Mouse (Mus musculus) intestine, embryonic 15.5 days (tissue): ENCODE results near the gene Dpagt1. TPM values are rescaled to one million over a fixed set of nuclear protein-coding genes. Genes with fewer than 3 reads are reported as not detected.
"Not testable (repeated sequence)": the region's sequence is repeated elsewhere in the genome, so short reads cannot be mapped to it uniquely, and the experiment has no call there.

Experiments used
- ATAC-seq: fragments of 200-750 bp; cut with Nextera tagmentation; 2 replicates; pipeline ENCODE4 v1.8.0; 2017; ENCODE audit warnings: moderate TSS enrichment, moderate library complexity
- H3K27ac ChIP-seq: fragments of 300-500 bp; sonication (generic); 2 replicates; pipeline ENCODE4 v1.5.1; 2015; ENCODE audit warnings: mild to moderate bottlenecking, inconsistent platforms
- H3K27me3 ChIP-seq: fragments of 300-500 bp; sonication (generic); replicated peaks from 2 replicates; pipeline ENCODE4 v1.6.1; 2015; ENCODE audit warnings: inconsistent platforms
- H3K36me3 ChIP-seq: fragments of 300-500 bp; sonication (generic); 2 replicates; pipeline ENCODE4 v1.6.1; 2015; ENCODE audit warnings: inconsistent platforms
- H3K4me1 ChIP-seq: fragments of 300-500 bp; sonication (generic); replicated peaks from 2 replicates; pipeline ENCODE4 v1.6.1; 2015; ENCODE audit warnings: inconsistent platforms
- H3K4me2 ChIP-seq: fragments of 300-500 bp; sonication (generic); replicated peaks from 2 replicates; pipeline ENCODE4 v1.6.1; 2015; ENCODE audit warnings: mild to moderate bottlenecking, inconsistent platforms
- H3K4me3 ChIP-seq: fragments of 300-500 bp; sonication (generic); replicated peaks from 2 replicates; pipeline ENCODE4 v1.5.1; 2015; ENCODE audit warnings: inconsistent platforms
- H3K9ac ChIP-seq: fragments of 300-500 bp; sonication (generic); 2 replicates; pipeline ENCODE4 v1.6.1; 2015; ENCODE audit warnings: inconsistent platforms
- H3K9me3 ChIP-seq: fragments of 300-500 bp; sonication (generic); 2 replicates; pipeline ENCODE4 v1.6.1; 2016; ENCODE audit warnings: inconsistent platforms
- WGBS: fragments of 180-500 bp; shearing (Covaris S2); methylation state at CpG from one replicate; pipeline ENCODE4 v1.1.7; 2015; 5-methylcytosine and 5-hydroxymethylcytosine counted together
- polyA plus RNA-seq: library from polyadenylated mRNA; unstranded; fragments of >200 nt; fragmentation: Nextera tagmentation; extraction: Ambion mirVana; gene quantifications from 2 replicates; pipeline ENCODE4 v1.2.1, GENCODE M21; 2015

Gene Dpagt1
- polyA plus RNA-seq, 1 experiment from 2014 or later: 38.2 TPM

GRCm38 (mm10) chr9:44343781-44344421 lies 18.1 kb downstream of the Dpagt1 start, which contains the start of gene Hmbs:
TSS of gene Hmbs (minus strand) at chr9:44344228.
- Histone ChIP-seq H3K27ac (peak within 1 kb of the TSS; percentile 99), H3K9ac (peak within 1 kb of the TSS; percentile 92), H3K4me1 (peaks cover 13% of the 10 kb centered on the region), H3K4me2 (peak within 1 kb of the TSS; percentile 72), H3K9me3 (no peaks in the 10 kb centered on the region), H3K4me3 (peak within 1 kb of the TSS; percentile 83), H3K36me3 (peaks cover 30% of the 10 kb centered on the region), H3K27me3 (no peaks in the 10 kb centered on the region)
- under 1% methylated on average over 39 of the region's 39 CpGs for WGBS
- peak; percentile 97 for ATAC-seq

DNA sequence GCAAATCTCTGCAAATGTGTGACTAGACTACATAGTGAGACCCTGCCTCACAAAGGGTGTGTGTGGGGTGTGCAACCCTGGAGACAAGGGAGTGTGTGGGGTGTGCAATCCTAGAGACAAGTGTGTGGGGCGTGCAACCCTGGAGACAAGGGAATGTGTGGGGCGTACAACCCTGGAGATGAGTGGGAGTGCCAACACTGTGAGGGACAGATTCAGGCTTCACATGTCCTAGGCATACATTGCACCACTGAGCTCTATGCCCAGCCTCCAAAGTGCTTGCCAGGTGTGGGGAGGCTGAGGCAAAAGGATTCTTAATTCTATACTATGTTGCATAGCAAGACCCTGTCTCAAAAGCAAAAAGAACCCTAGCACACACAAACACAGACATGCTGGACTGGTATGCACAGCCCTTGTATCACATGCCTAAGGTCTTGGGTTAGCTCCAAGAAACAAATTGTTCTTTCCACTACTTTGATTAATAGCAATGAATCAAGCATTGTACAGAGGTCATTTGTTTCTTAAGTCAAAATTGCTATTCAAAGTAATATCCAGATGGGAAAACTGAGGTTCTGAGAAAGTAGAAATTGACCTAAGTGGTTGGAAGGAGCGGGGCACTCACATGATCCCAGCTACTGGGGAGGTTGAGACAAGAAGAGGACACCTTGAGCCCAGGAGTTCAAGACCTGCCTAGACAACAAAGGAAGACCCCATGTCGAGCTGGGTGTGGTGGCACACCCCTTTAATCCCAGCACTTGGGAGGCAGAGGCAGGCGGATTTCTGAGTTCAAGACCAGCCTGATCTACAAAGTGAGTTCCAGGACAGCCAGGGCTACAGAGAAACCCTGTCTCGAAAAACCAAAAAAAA lies 20.0 kb downstream of the Dpagt1 start:
- H3K9ac ChIP-seq: no peak overlapping the region
- no peak overlapping the region for H3K27ac ChIP-seq
- ATAC-seq: no peak
- H3K4me2 ChIP-seq: no peak overlapping the region
- no peaks in the 10 kb centered on the region for H3K9me3 ChIP-seq
- WGBS: 83% methylated on average over 6 of the region's 6 CpGs
- peaks cover 13% of the 10 kb centered on the region for H3K4me1 ChIP-seq
- H3K36me3 ChIP-seq: peaks cover 30% of the 10 kb centered on the region
- no peak overlapping the region for H3K4me3 ChIP-seq
- H3K27me3 ChIP-seq: no peaks in the 10 kb centered on the region

GRCm38 (mm10) chr9:44347166-44347565 lies 21.3 kb downstream of the Dpagt1 start:
- H3K27ac ChIP-seq: no peak overlapping the region
- no peaks in the 10 kb centered on the region for H3K9me3 ChIP-seq
- no peak for ATAC-seq
- H3K27me3 ChIP-seq: no peaks in the 10 kb centered on the region
- no peak overlapping the region for H3K4me3 ChIP-seq
- no peak overlapping the region for H3K9ac ChIP-seq
- no peak overlapping the region for H3K4me2 ChIP-seq
- WGBS: 87% methylated on average over 9 of the region's 9 CpGs
- peaks cover 11% of the 10 kb centered on the region for H3K4me1 ChIP-seq
- peaks cover 38% of the 10 kb centered on the region for H3K36me3 ChIP-seq

- no peaks in the 10 kb centered on the region for H3K9me3 ChIP-seq
- H3K36me3 ChIP-seq: peaks cover 43% of the 10 kb centered on the region
Measured at GRCm38 (mm10) chr9:44347621-44348020, 21.8 kb downstream of the Dpagt1 start.

DNA sequence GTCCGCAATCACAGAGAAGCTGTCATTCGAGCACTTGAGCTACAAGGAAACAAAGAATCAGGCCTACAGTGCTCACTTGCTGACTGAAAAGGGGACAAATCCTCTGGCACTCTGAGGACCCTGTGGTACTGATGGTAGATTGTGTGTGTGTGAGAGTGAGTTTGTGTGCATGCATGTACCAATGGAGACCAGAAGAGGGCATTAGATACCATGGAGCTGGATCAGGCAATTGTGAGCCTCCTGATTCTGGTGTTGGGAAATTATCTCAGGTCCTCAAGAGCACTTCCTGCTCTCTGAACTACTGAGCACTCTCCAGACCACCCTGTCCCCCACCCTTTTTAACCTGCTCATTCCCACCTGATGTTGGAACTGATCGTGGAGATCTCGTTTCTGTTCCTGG lies 22.7 kb downstream of the Dpagt1 start:
- no peak for ATAC-seq
- no peak overlapping the region for H3K27ac ChIP-seq
- H3K36me3 ChIP-seq: peaks cover 52% of the 10 kb centered on the region
- H3K4me1 ChIP-seq: no peaks in the 10 kb centered on the region
- H3K4me2 ChIP-seq: no peak overlapping the region
- H3K4me3 ChIP-seq: no peak overlapping the region
- 97% methylated on average over 4 of the region's 4 CpGs for WGBS
- no peaks in the 10 kb centered on the region for H3K27me3 ChIP-seq
- H3K9ac ChIP-seq: no peak overlapping the region
- no peaks in the 10 kb centered on the region for H3K9me3 ChIP-seq

More at GRCm38 (mm10) chr9:44347621-44348020, 21.8 kb downstream of the Dpagt1 start:
- H3K27ac ChIP-seq: no peak overlapping the region
- WGBS: 82% methylated on average over 4 of the region's 4 CpGs
- H3K4me3 ChIP-seq: no peak overlapping the region
- no peak overlapping the region for H3K4me2 ChIP-seq
- ATAC-seq: no peak
- peaks cover 7% of the 10 kb centered on the region for H3K4me1 ChIP-seq
- H3K9ac ChIP-seq: no peak overlapping the region
- no peaks in the 10 kb centered on the region for H3K27me3 ChIP-seq

DNA sequence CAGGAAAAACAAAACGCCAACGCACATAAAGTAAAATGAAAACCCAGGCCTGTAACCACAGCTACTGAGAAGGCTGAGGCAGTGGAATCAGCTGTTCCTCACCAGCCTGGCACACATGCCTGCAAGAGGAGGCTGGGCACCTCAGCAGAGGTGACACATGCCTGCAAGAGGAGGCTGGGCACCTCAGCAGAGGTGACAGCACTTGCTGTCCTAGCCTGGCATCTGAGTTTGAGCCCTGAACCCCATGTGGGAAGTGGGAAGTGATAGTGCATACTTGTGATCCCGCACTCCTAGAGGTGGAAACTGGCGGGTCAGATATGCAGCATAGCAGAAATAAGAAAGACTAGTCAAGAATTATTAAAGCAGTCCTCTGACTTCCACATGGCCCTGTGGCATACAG lies 25.6 kb downstream of the Dpagt1 start:
- no peak overlapping the region for H3K9ac ChIP-seq
- no peaks in the 10 kb centered on the region for H3K27me3 ChIP-seq
- H3K27ac ChIP-seq: no peak overlapping the region
- H3K4me1 ChIP-seq: no peaks in the 10 kb centered on the region
- ATAC-seq: no peak
- 96% methylated on average over 4 of the region's 4 CpGs for WGBS
- no peaks in the 10 kb centered on the region for H3K9me3 ChIP-seq
- H3K4me2 ChIP-seq: no peak overlapping the region
- no peak overlapping the region for H3K4me3 ChIP-seq
- H3K36me3 ChIP-seq: peaks cover 72% of the 10 kb centered on the region

DNA sequence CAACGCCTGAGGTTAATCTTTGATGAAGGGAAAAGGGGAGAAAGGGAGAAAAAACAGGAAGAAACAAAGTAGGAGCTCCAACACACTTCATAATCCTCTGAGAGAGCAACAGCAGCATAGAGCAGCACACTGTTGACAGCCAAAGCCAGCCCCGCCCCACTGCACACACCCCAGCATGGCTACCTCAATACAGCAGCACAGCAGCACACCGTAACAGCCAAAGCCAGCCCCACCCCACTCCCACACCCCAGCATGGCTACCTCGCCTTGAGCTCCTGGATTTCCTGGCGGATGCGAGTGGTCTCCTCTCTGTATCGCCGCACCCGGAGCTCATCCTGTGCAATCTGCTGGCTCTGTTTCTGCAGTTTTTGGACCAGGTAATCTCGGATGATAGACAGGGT lies 26.5 kb downstream of the Dpagt1 start:
- WGBS: 87% methylated on average over 10 of the region's 10 CpGs
- no peak overlapping the region for H3K9ac ChIP-seq
- no peaks in the 10 kb centered on the region for H3K9me3 ChIP-seq
- no peak overlapping the region for H3K27ac ChIP-seq
- peaks cover 72% of the 10 kb centered on the region for H3K36me3 ChIP-seq
- H3K4me1 ChIP-seq: no peaks in the 10 kb centered on the region
- H3K27me3 ChIP-seq: no peaks in the 10 kb centered on the region
- no peak for ATAC-seq
- H3K4me3 ChIP-seq: no peak overlapping the region
- H3K4me2 ChIP-seq: no peak overlapping the region

DNA sequence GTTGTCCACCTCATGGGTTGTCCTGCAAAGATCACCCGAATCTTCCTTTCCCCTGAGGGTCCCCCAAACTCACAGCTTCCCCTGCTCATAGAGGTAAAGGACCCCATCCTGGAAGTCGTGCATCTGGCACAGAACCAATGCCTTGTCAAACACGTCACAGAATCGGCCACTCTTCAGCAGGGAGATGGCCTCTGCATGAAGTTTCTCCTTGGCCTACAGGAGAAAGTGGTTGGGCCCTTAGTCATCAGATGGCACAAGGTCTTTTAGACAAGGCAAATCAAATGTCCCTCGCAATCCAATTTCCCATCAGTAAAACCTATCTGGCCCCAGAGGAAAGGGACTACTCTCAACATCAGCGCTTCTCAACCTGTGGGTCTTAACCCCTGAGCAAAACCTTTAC lies 27.3 kb downstream of the Dpagt1 start:
- H3K9me3 ChIP-seq: no peaks in the 10 kb centered on the region
- H3K9ac ChIP-seq: no peak overlapping the region
- 90% methylated on average over 6 of the region's 6 CpGs for WGBS
- no peaks in the 10 kb centered on the region for H3K27me3 ChIP-seq
- H3K4me3 ChIP-seq: no peak overlapping the region
- H3K36me3 ChIP-seq: peaks cover 70% of the 10 kb centered on the region
- no peak overlapping the region for H3K27ac ChIP-seq
- no peak for ATAC-seq
- H3K4me2 ChIP-seq: no peak overlapping the region
- H3K4me1 ChIP-seq: no peaks in the 10 kb centered on the region

DNA sequence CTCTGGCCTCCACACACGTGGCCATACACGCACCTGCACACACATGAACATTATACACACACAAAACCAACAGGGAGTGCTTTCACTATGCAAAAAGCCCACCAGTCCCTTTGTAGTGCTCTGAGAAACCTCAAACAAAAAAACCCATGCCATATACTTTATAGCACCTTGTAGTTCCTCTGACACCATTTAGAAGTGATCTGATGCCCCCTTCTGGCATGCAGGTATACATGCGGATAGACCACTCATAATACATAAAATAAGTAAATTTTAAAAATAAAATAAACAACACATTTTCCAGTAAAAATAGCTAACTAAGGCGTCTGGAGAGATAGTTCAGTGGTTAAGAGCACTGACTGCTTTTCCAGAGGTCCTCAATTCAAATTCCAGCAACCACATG lies 31.4 kb downstream of the Dpagt1 start:
- no peak for ATAC-seq
- Histone ChIP-seq H3K9ac (no peak overlapping the region), H3K27ac (no peak overlapping the region), H3K4me3 (no peak overlapping the region), H3K4me1 (peaks cover 8% of the 10 kb centered on the region), H3K9me3 (no peaks in the 10 kb centered on the region), H3K4me2 (no peak overlapping the region), H3K36me3 (peaks cover 45% of the 10 kb centered on the region), H3K27me3 (no peaks in the 10 kb centered on the region)
- 73% methylated on average over 4 of the region's 4 CpGs for WGBS

DNA sequence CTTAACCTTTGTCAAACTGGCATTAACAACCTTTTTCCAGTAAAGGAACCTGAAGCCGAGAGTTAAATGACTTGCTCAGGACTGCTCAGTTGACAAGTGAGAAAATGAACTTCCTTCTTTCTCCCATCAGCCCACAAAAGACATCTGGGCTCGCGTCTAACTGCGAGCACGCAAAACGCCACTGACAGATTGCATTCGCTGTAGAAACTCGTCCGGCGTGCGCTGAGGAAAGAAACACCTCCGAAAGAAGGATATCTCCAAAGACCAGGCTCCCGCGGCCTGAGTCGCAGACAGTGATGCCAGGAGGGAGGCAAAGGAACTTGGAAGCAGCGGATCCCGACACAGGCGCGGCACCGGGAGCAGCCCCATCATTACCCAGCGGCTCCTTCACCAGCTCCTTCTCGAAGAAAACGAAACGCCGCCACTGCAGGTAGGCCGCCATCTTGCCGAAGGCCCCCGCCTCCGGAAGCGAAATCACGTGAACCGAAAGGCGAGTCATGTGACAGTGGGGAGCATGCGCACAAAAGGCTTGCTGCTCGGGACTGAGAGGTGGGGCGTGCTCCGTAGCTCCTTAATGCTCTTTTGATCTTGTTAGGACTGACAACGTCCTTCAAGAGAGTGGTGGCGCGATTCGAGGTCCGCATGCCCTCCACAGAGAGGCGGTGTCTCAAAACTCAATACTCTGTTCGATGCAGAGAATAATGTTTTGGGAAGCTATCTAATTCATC lies 35.5 kb downstream of the Dpagt1 start, which contains the start of gene Vps11:
Gene Vps11 (minus strand): TSS at position 481 of the 728 bp plus-strand sequence.
- peak; percentile 95 for ATAC-seq
- peak within 1 kb of the TSS; percentile 75 for H3K27ac ChIP-seq
- peaks cover 8% of the 10 kb centered on the region for H3K4me1 ChIP-seq
- no peaks in the 10 kb centered on the region for H3K9me3 ChIP-seq
- H3K4me2 ChIP-seq: peak within 1 kb of the TSS; percentile 63
- under 1% methylated on average over 44 of the region's 44 CpGs for WGBS
- H3K9ac ChIP-seq: peak within 1 kb of the TSS; percentile 73
- no peaks in the 10 kb centered on the region for H3K27me3 ChIP-seq
- peak within 1 kb of the TSS; percentile 81 for H3K4me3 ChIP-seq
- peaks cover 11% of the 10 kb centered on the region for H3K36me3 ChIP-seq

- 44% methylated on average over 4 of the region's 4 CpGs for WGBS
- H3K27me3 ChIP-seq, H3K9me3 ChIP-seq, H3K36me3 ChIP-seq, H3K9ac ChIP-seq, H3K4me1 ChIP-seq: not testable (repeated sequence)
- Histone ChIP-seq H3K4me2 (peak overlapping the region; percentile 63), H3K27ac (peak overlapping the region; percentile 75), H3K4me3 (peak overlapping the region; percentile 81)
- ATAC-seq: peak; percentile 29
Measured at GRCm38 (mm10) chr9:44361931-44362330, 36.1 kb downstream of the Dpagt1 start.

GRCm38 (mm10) chr9:44364480-44364879 lies 38.7 kb downstream of the Dpagt1 start:
- Histone ChIP-seq H3K9ac (no peak overlapping the region), H3K27me3 (no peaks in the 10 kb centered on the region), H3K4me2 (no peak overlapping the region), H3K27ac (no peak overlapping the region), H3K9me3 (no peaks in the 10 kb centered on the region), H3K4me1 (peaks cover 8% of the 10 kb centered on the region), H3K36me3 (no peaks in the 10 kb centered on the region), H3K4me3 (no peak overlapping the region)
- ATAC-seq: no peak
- WGBS: 68% methylated on average over 3 of the region's 3 CpGs
